In the genomic region with DNA sequence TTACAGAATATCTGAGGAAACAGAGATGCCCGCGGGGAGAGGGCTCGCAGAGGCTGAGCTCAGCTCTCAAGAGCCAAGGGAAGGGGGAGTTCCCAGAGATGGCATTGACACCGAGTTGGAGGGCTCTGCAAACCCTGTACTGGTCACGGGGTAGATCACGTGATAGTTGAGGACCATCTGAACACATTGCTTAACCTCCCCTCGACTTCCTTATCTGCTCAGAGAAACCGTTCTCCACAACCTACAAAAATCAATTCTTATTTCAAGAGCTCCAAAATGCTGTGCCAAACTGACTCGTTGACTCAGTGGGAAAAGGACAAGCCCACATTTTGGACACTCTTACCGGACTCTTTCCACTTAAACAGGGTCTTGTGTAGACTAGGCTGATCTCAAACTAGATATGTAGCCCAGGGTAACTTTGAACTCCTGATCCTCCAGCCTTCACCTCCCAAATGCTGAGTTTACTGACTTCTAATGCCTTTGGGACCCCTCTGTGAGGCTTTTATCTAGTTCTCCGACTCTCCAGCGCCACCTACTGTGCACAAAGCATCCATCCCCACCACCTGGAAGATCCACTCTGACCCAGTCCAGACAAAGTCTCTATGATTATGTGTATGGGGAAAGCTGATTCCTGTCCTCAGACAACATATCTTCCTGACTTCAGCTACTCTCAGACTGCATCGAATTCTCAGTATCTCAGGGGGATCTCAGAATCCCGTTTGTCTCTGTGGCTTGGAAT, we compare ENCODE assay signal across 8 mouse cellular contexts. TPM values are rescaled to one million over a fixed set of nuclear protein-coding genes. Genes with fewer than 3 reads are reported as not detected.
DNase-seq lines count a peak whose midpoint lies in the region; ATAC-seq and TF ChIP-seq lines count a peak whose summit lies in the region.

No protein-coding gene starts in this region.

- H3K27ac ChIP-seq in layer of hippocampus, adult 2 months: no peak overlapping the region
- H3K27ac ChIP-seq in MEL (ENCODE audit: control insufficient read depth, low read depth, low read length): no peak overlapping the region
- H3K27ac ChIP-seq in limb, embryonic 14.5 days (replicated peaks; ENCODE audit: low read depth, low read length): no peak overlapping the region

- peak in 1 of 2 experiments; percentile 49 for DNase-seq in layer of hippocampus, adult 2 months (ENCODE audit: low spot score in 2 of 2)
- no peak for DNase-seq in layer of hippocampus, adult 9-10 months (ENCODE audit: low spot score)
- DNase-seq in MEL (ENCODE audit: low read depth, low spot score): peak; percentile 50
- DNase-seq in cerebellum, postnatal 10 days: peak; percentile 85 to 88
- peak; percentile 80 for DNase-seq in heart, postnatal 4 days
- DNase-seq in limb, embryonic 14.5 days (ENCODE audit: low spot score): peak; percentile 24
- DNase-seq in natural killer cell, adult 2 months (ENCODE audit: low spot score in 2 of 2): peak; percentile 10 to 44
- peak; percentile 85 for DNase-seq in thymus, postnatal 4 days

- ATAC-seq in limb, embryonic 14.5 days (ENCODE audit: low FRiP score, low read depth): no peak

- H3K79me2 ChIP-seq in MEL (ENCODE audit: control insufficient read depth, insufficient read depth, low read length, poor library complexity): no peaks in the 10 kb centered on the region

- H3K36me3 ChIP-seq in MEL (ENCODE audit: control insufficient read depth in 1 of 2, insufficient read depth in 2 of 2, low read length in 2 of 2): no peaks in the 10 kb centered on the region
- no peaks in the 10 kb centered on the region for H3K36me3 ChIP-seq in limb, embryonic 14.5 days (ENCODE audit: control insufficient read depth, insufficient read depth, low read length)

- no peak for TF ChIP-seq POLR2A in MEL (IDR thresholded peaks at IDR 0.05; ENCODE audit: control insufficient read depth in 1 of 2, insufficient read depth in 1 of 2, low read depth in 1 of 2, low read length in 2 of 2, poor library complexity in 1 of 2)
- TF ChIP-seq POLR2A in limb, embryonic 14.5 days (IDR thresholded peaks at IDR 0.05; ENCODE audit: borderline replicate concordance, extremely low read depth, insufficient read depth, insufficient read length): no peak

- WGBS in limb, embryonic 14.5 days: 57% methylated on average over 14 of the region's 14 CpGs

- H3K27me3 ChIP-seq in MEL (ENCODE audit: control insufficient read depth in 1 of 2, insufficient read depth in 2 of 2, low read length in 2 of 2): no peaks in the 10 kb centered on the region; a peak in 1 of 4 replicates
- no peaks in the 10 kb centered on the region for H3K27me3 ChIP-seq in limb, embryonic 14.5 days (ENCODE audit: control insufficient read depth, insufficient read depth, low read length)

- no peak overlapping the region for H3K4me3 ChIP-seq in layer of hippocampus, adult 2 months
- no peak overlapping the region for H3K4me3 ChIP-seq in MEL (ENCODE audit: control insufficient read depth in 1 of 2, insufficient read depth in 1 of 2, low read depth in 2 of 2, low read length in 2 of 2)
- H3K4me3 ChIP-seq in limb, embryonic 14.5 days (replicated peaks; ENCODE audit: low read length): no peak overlapping the region

- TF ChIP-seq CTCF in layer of hippocampus, adult 2 months (conservative IDR thresholded peaks at IDR 0.05): peak; percentile 97
- peak; percentile 79 to 86 (median 80) for TF ChIP-seq CTCF in MEL (IDR thresholded peaks at IDR 0.05 in 2 of 3, conservative IDR thresholded peaks at IDR 0.05 in 1 of 3; ENCODE audit: control insufficient read depth in 1 of 3, insufficient read depth in 1 of 3, low read depth in 2 of 3, low read length in 3 of 3, poor library complexity in 1 of 3, severe bottlenecking in 1 of 3)

- no peak overlapping the region for H3K9ac ChIP-seq in MEL (ENCODE audit: control insufficient read depth, low read depth, low read length, poor library complexity, severe bottlenecking)
- no peak overlapping the region for H3K9ac ChIP-seq in limb, embryonic 14.5 days (ENCODE audit: low read depth, low read length, severe bottlenecking)

- TF ChIP-seq RAD21 in MEL (IDR thresholded peaks at IDR 0.05; ENCODE audit: low read depth, low read length): peak; percentile 67

- no peak overlapping the region for H3K4me2 ChIP-seq in limb, embryonic 14.5 days (replicated peaks; ENCODE audit: low read depth, low read length, severe bottlenecking)

- H3K9me3 ChIP-seq in MEL (replicated peaks; ENCODE audit: insufficient read depth, low read length): no peaks in the 10 kb centered on the region
- no peaks in the 10 kb centered on the region for H3K9me3 ChIP-seq in limb, embryonic 14.5 days (ENCODE audit: control insufficient read depth, low read length)

- TF ChIP-seq EP300 in MEL (IDR thresholded peaks at IDR 0.05; ENCODE audit: low read depth in 1 of 2, low read length in 2 of 2): no peak

- H3K4me1 ChIP-seq in MEL (ENCODE audit: control insufficient read depth in 1 of 2, insufficient read depth in 2 of 2, low read length in 2 of 2): peaks cover 0 to 6% of the 10 kb centered on the region in 2 experiments; a peak in 1 of 4 replicates
- H3K4me1 ChIP-seq in limb, embryonic 14.5 days (ENCODE audit: control insufficient read depth, insufficient read depth, low read length): no peaks in the 10 kb centered on the region

TF ChIP-seq in MEL, 35 proteins besides CTCF, POLR2A, EP300 and RAD21:
- TF ChIP-seq TBP (IDR thresholded peaks at IDR 0.05; ENCODE audit: low read depth, low read length) (no peak), GATA1 (IDR thresholded peaks at IDR 0.05; ENCODE audit: low read depth, low read length) (no peak), CHD2 (IDR thresholded peaks at IDR 0.05; ENCODE audit: low read length) (no peak), SMC3 (IDR thresholded peaks at IDR 0.05; ENCODE audit: low read depth, low read length) (peak; percentile 82), MAZ (IDR thresholded peaks at IDR 0.05; ENCODE audit: low read depth, low read length) (no peak), E2F4 (IDR thresholded peaks at IDR 0.05; ENCODE audit: borderline replicate concordance, low read depth, low read length) (no peak), MXI1 (IDR thresholded peaks at IDR 0.05; ENCODE audit: low read depth, low read length) (no peak), MYC (IDR thresholded peaks at IDR 0.05; ENCODE audit: low read depth, low read length) (no peak), USF2 (IDR thresholded peaks at IDR 0.05; ENCODE audit: borderline replicate concordance in 1 of 2, insufficient read depth in 1 of 2, low read depth in 1 of 2, low read length in 2 of 2) (no peak), GABPA (IDR thresholded peaks at IDR 0.05; ENCODE audit: low read depth, low read length) (no peak), ZNF384 (IDR thresholded peaks at IDR 0.05; ENCODE audit: low read depth, low read length) (no peak), ZC3H11A (IDR thresholded peaks at IDR 0.05; ENCODE audit: low read depth, low read length) (peak; percentile 50; the same call in 1 of the 2 replicates), KAT2A (conservative IDR thresholded peaks at IDR 0.05; ENCODE audit: low read depth, low read length) (no peak)

RNA-seq across cellular contexts. Expression of gene Ntsr2, which starts 18.9 kb away (rescaled TPM):
- total RNA-seq in layer of hippocampus, adult 2 months (2021): 100 to 1,000 TPM; 189 to 208 TPM
- not detected in 2 replicates for total RNA-seq in MEL (2012; rRNA removed)
- polyA plus RNA-seq in MEL (2012; ENCODE audit: insufficient read depth in 1 of 2, insufficient read length in 2 of 2, low read depth in 1 of 2, low replicate concordance in 2 of 2, missing spikeins in 1 of 2): not detected
- 1 to 10 TPM; 2.2 to 2.3 TPM for total RNA-seq in heart, postnatal 4 days (2021)
- not detected in 2 replicates for polyA plus RNA-seq in limb, embryonic 14.5 days (2012; rRNA removed)
- not detected in 2 replicates for polyA plus RNA-seq in limb, embryonic 14.5 days (2014; fragmentation: Nextera tagmentation; extraction: Ambion mirVana)

RNA-seq across cellular contexts. Expression of gene Lpin1, which starts 23.5 kb away (rescaled TPM):
- 10 to 100 TPM; 25.3 to 27.6 TPM for total RNA-seq in layer of hippocampus, adult 2 months (2021)
- 1.2 and 1.7 TPM in 2 replicates for total RNA-seq in MEL (2012; rRNA removed)
- polyA plus RNA-seq in MEL (2012; ENCODE audit: insufficient read depth in 1 of 2, insufficient read length in 2 of 2, low read depth in 1 of 2, low replicate concordance in 2 of 2, missing spikeins in 1 of 2): 1 to 10 TPM in 1 of 2 experiments, not detected in 1; 3.9 TPM
- total RNA-seq in heart, postnatal 4 days (2021): 10 to 100 TPM; 24.5 to 25.4 TPM
- polyA plus RNA-seq in limb, embryonic 14.5 days (2012; rRNA removed): 6.5 and 6.9 TPM in 2 replicates
- 6.4 and 7.3 TPM in 2 replicates for polyA plus RNA-seq in limb, embryonic 14.5 days (2014; fragmentation: Nextera tagmentation; extraction: Ambion mirVana)

Comparison
In these comparisons a context has a peak if more than half of its experiments do, and no peak if none do; other contexts are left out.
1. RNA of gene Ntsr2, which starts 18.9 kb away (total RNA-seq): 189 to 208 TPM in layer of hippocampus, adult 2 months; 2.2 to 2.3 TPM in heart, postnatal 4 days and not detected in MEL; every median in the first group is over 10 times any median in the second.